Mouse (Mus musculus) neural tube, embryonic 13.5 days (tissue): ENCODE measurements around the gene Hspa4. TPM values are rescaled to one million over a fixed set of nuclear protein-coding genes. Genes with fewer than 3 reads are reported as not detected.
"Not testable (repeated sequence)": the region's sequence is repeated elsewhere in the genome, so short reads cannot be mapped to it uniquely, and the experiment has no call there.

Source experiments
- ATAC-seq: fragments of 200-750 bp; cut with Nextera tagmentation; 2 replicates; pipeline ENCODE4 v1.8.0; 2017; ENCODE audit warnings: low read depth, mild to moderate bottlenecking, moderate TSS enrichment, moderate library complexity
- H3K27ac ChIP-seq: fragments of 300-500 bp; sonication (generic); replicated peaks from 2 replicates; pipeline ENCODE4 v1.5.1; 2015; ENCODE audit warnings: moderate library complexity, mild to moderate bottlenecking, inconsistent platforms
- H3K27me3 ChIP-seq: fragments of 300-500 bp; sonication (generic); 2 replicates; pipeline ENCODE4 v1.6.1; 2015; ENCODE audit warnings: mild to moderate bottlenecking, inconsistent platforms
- H3K36me3 ChIP-seq: fragments of 300-500 bp; sonication (generic); 2 replicates; pipeline ENCODE4 v1.6.1; 2015; ENCODE audit warnings: mild to moderate bottlenecking, inconsistent platforms
- H3K4me1 ChIP-seq: fragments of 300-500 bp; sonication (generic); replicated peaks from 2 replicates; pipeline ENCODE4 v1.6.1; 2015; ENCODE audit warnings: inconsistent platforms
- H3K4me2 ChIP-seq: fragments of 300-500 bp; sonication (generic); 2 replicates; pipeline ENCODE4 v1.6.1; 2015; ENCODE audit warnings: inconsistent platforms, mild to moderate bottlenecking, moderate library complexity
- H3K4me3 ChIP-seq: fragments of 300-500 bp; sonication (generic); 2 replicates; pipeline ENCODE4 v1.5.1; 2015; ENCODE audit warnings: mild to moderate bottlenecking, inconsistent platforms
- H3K9ac ChIP-seq: fragments of 300-500 bp; sonication (generic); 2 replicates; pipeline ENCODE4 v1.6.1; 2015; ENCODE audit warnings: moderate library complexity, mild to moderate bottlenecking, inconsistent platforms
- H3K9me3 ChIP-seq: fragments of 300-500 bp; sonication (generic); 2 replicates; pipeline ENCODE4 v1.6.1; 2016; ENCODE audit warnings: inconsistent platforms
- WGBS: fragments of 180-500 bp; shearing (Covaris S2); methylation state at CpG from one replicate; pipeline ENCODE4 v1.1.7; 2015; 5-methylcytosine and 5-hydroxymethylcytosine counted together
- polyA plus RNA-seq: library from polyadenylated mRNA; unstranded; fragments of >200 nt; fragmentation: Nextera tagmentation; extraction: Ambion mirVana; gene quantifications from 2 replicates; pipeline ENCODE4 v1.2.1, GENCODE M21; 2015

Hspa4 gene
- polyA plus RNA-seq, 1 experiment from 2014 or later: 56.1 TPM

DNA sequence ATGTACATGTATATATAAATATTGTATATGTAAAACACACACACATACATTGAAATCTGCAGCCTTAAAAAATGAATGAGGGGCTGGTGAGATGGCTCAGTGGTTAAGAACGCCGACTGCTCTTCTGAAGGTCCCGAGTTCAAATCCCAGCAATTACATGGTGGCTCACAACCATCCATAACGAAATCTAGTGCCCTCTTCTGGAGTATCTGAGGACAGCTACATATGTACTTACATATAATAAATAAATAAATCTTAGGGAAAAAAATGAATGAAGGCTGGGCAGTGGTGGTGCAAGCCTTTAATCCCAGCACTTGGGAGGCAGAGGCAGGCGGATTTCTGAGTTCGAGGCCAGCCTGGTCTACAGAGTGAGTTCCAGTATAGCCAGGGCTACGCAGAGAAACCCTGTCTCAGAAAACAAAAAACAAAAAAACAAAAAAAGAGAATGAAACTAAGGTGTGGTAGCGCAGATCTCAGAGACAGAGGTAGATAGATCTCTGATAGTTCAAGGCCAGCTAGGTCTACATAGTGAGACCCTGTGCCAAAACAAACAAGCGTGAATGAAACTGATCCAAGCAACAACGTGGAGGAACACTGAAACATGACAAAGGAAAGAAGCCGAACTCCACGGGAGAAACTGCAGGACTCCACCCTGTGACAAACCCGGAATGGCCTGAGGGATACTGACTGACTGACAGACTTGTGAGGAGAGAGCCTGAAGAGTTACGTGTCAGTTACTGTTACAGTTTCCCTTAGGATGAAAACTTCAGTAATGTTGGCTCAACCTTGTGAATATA lies 4.0 kb upstream of the Hspa4 start:
- H3K4me1 ChIP-seq: peaks cover 12% of the 10 kb centered on the region
- H3K9me3 ChIP-seq: no peaks in the 10 kb centered on the region
- no peak overlapping the region for H3K4me2 ChIP-seq
- H3K27me3 ChIP-seq: no peaks in the 10 kb centered on the region
- 85% methylated on average over 14 of the region's 14 CpGs for WGBS
- ATAC-seq: no peak
- H3K9ac ChIP-seq: no peak overlapping the region
- no peaks in the 10 kb centered on the region for H3K36me3 ChIP-seq
- no peak overlapping the region for H3K4me3 ChIP-seq
- H3K27ac ChIP-seq: no peak overlapping the region

DNA sequence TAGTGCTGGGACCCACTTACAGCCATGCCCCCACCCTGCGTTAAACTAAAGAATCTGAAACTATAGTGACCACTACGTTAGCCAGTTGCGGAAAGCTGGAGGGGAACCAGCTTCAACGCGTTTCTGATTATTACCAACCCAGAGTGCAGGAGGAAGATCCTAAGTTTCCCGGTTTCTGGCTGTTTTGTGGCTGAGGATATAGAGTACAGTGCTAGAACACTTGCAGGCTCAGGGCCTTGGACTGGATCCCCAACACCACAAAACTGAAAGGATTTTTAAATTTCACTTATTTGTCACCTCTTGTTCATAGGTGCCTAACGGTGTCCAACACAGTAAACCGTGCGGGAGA lies 884 bp upstream of the Hspa4 start:
- H3K36me3 ChIP-seq: no peaks in the 10 kb centered on the region
- H3K27me3 ChIP-seq: no peaks in the 10 kb centered on the region
- H3K27ac ChIP-seq: peak overlapping the region; percentile 96
- peak overlapping the region; percentile 77 for H3K9ac ChIP-seq
- no peak for ATAC-seq
- no peaks in the 10 kb centered on the region for H3K9me3 ChIP-seq
- 58% methylated on average over 9 of the region's 9 CpGs for WGBS
- peaks cover 39% of the 10 kb centered on the region for H3K4me1 ChIP-seq
- peak overlapping the region; percentile 100 for H3K4me3 ChIP-seq
- H3K4me2 ChIP-seq: peak overlapping the region; percentile 71

DNA sequence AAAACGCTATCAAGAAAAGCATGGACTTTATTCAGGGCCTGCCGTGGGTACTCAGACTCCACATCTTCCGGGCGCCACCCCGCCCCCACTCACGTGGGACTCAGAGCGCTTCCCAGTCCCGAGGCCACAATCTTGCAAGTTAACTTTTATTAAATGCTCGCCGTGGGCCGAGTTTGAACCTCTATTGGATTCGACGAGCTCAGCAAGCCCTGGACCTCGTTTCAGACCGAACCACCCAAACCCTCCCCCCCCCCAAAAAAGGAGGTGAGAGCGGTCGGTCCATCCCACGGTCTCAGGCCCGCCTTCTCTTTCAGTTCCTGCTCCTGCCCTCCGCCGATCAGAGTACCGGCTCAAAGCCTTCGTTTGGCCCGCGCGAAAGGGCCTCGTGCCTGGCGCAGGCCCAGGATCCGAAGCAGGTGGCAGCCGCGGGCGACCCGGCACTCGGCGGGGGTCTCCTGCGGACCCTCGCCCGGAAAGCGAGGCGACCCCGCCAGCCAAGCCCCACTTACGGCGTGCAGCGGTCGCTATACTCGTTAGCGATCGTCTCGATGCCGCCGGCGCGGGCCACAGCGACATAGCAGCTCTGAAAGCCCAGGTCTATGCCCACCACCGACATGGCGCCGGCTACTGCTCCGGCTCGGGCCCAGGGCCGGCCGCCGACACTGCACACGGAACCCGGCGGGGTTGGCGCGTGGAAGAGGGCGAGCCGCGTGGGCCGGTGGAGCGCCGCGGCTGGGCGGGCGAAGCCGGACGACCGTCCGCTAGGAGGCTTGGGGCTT lies 517 bp downstream of the Hspa4 start:
- no peaks in the 10 kb centered on the region for H3K9me3 ChIP-seq
- peak overlapping the region; percentile 100 for H3K4me3 ChIP-seq
- H3K4me1 ChIP-seq: peaks cover 46% of the 10 kb centered on the region
- peak overlapping the region; percentile 96 for H3K27ac ChIP-seq
- no peaks in the 10 kb centered on the region for H3K36me3 ChIP-seq
- WGBS: under 1% methylated on average over 79 of the region's 80 CpGs
- H3K27me3 ChIP-seq: no peaks in the 10 kb centered on the region
- peak overlapping the region; percentile 91 for H3K4me2 ChIP-seq
- peak; percentile 82 for ATAC-seq
- H3K9ac ChIP-seq: peak overlapping the region; percentile 99

DNA sequence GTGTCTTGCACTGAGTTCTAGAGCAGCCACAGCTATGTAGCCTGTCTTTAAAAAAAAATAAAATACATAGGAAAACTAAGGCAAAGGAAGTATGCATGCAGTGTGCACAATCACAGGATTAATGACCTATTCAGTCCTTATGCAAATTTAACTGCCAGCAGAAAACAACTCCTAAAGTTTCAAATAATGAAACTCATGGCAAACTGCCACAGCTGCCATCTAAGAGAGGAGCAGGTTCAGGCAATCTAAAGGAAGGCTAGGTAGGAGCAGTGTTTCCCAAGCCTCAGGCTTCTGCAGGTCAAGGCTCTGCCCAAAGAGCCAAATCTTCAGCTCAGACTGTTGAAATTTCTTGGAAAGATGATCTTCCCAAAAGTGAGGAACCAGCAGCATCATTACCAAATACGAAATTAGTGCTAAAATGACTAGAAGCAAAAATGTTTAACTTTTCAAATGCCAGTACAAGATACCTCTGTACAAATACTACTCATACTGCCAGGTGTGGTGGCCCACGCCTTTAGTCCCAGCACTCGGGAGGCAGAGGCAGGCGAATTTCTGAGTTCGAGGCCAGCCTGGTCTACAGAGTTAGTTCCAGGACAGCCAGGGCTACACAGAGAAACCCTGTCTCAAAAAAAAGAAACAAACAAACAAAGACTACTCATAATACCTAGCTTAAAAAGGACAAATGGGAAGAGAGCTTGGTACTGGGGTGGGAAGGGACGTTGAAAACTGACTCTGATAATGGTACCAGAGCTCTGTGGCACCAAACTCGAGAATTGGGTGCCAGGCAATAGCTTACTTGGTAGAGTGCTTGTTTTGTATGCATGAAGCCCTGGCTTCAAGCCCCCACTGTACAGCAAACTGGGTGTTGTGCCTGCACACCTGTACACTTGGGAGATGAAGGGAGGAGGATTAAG lies 2.1 kb downstream of the Hspa4 start:
- H3K4me1 ChIP-seq: peaks cover 50% of the 10 kb centered on the region
- no peak for ATAC-seq
- WGBS: 89% methylated on average over 7 of the region's 7 CpGs
- no peaks in the 10 kb centered on the region for H3K9me3 ChIP-seq
- peaks cover under 1% of the 10 kb centered on the region; the same call in 1 of the 2 replicates for H3K36me3 ChIP-seq
- H3K4me2 ChIP-seq: peak overlapping the region; percentile 91
- no peaks in the 10 kb centered on the region for H3K27me3 ChIP-seq
- H3K4me3 ChIP-seq: peak overlapping the region; percentile 100
- H3K27ac ChIP-seq: no peak overlapping the region
- H3K9ac ChIP-seq: peak overlapping the region; percentile 99; the same call in 1 of the 2 replicates

DNA sequence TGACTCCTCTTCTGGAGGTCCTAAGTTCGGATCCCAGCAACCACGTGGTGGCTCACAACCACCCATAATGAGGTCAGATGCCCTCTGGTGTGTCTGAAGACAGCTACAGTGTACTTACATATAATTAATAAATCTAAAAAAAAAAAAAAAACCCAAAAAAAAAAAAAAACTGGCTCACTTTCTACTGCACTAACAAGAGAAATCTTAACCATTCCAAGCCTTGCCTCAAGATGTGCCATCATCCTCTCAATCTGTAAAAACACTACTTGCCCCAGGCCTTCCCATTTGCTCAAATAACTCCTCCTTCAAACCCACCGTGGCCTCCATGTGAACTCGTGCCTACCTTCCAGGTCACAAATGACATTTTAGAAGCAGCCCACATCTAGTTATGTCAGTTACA lies 3.4 kb downstream of the Hspa4 start:
- H3K4me3 ChIP-seq: no peak overlapping the region
- no peaks in the 10 kb centered on the region for H3K9me3 ChIP-seq
- no peak overlapping the region for H3K9ac ChIP-seq
- 82% methylated on average over 4 of the region's 4 CpGs for WGBS
- H3K4me1 ChIP-seq: peaks cover 50% of the 10 kb centered on the region
- ATAC-seq: no peak
- H3K36me3 ChIP-seq: peaks cover 8% of the 10 kb centered on the region
- H3K27ac ChIP-seq: no peak overlapping the region
- no peaks in the 10 kb centered on the region for H3K27me3 ChIP-seq
- no peak overlapping the region for H3K4me2 ChIP-seq

DNA sequence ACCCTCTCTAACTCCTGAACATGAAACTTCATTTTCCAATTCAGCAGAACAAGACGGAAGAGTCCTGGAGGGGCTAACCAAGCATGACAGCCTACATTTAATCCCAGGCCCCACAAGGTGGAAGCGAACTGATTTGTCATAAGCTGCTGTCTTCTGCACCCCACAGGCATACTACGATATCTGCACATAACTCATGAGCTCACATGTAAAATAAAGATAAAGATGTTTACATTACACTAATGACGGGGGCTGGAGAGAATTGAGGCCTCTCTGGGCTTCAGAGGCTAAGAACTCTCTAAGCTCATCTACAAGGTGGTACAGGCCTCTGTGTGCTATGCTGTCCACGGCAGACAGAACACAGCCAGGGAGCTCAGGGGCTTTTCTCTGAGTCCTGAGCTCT lies 5.8 kb downstream of the Hspa4 start:
- WGBS: 91% methylated on average over 5 of the region's 5 CpGs
- no peaks in the 10 kb centered on the region for H3K27me3 ChIP-seq
- no peak overlapping the region for H3K27ac ChIP-seq

DNA sequence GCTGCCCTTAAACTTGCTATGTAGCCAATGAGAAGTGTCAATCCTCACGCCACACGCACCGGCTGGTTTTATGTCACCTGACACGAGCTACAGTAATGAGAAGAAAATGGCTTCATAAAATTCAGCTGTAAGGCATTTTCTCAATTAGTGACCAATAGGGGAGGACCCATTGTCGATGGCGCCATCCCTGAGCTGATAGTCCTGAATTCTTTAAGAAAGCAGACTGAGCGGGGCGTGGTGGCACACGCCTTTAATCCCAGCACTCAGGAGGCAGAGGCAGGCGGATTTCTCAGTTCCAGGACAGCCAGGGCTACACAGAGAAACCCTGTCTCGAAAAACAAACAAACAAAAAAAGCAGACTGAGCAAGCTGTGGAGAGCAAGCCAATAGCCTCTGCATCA lies 9.4 kb downstream of the Hspa4 start:
- H3K9ac ChIP-seq: no peak overlapping the region
- H3K4me3 ChIP-seq: no peak overlapping the region
- H3K27me3 ChIP-seq: no peaks in the 10 kb centered on the region
- H3K4me2 ChIP-seq: no peak overlapping the region
- H3K27ac ChIP-seq: no peak overlapping the region
- no peak for ATAC-seq
- no peaks in the 10 kb centered on the region for H3K9me3 ChIP-seq
- 90% methylated on average over 11 of the region's 11 CpGs for WGBS
- peaks cover 11% of the 10 kb centered on the region for H3K4me1 ChIP-seq
- H3K36me3 ChIP-seq: peaks cover 65% of the 10 kb centered on the region

More for the DNA sequence above, 5.8 kb downstream of the Hspa4 start:
- Histone ChIP-seq H3K9me3 (no peaks in the 10 kb centered on the region), H3K9ac (no peak overlapping the region), H3K4me1 (peaks cover 41% of the 10 kb centered on the region), H3K36me3 (peaks cover 29% of the 10 kb centered on the region), H3K4me3 (no peak overlapping the region), H3K4me2 (no peak overlapping the region)
- ATAC-seq: no peak

DNA sequence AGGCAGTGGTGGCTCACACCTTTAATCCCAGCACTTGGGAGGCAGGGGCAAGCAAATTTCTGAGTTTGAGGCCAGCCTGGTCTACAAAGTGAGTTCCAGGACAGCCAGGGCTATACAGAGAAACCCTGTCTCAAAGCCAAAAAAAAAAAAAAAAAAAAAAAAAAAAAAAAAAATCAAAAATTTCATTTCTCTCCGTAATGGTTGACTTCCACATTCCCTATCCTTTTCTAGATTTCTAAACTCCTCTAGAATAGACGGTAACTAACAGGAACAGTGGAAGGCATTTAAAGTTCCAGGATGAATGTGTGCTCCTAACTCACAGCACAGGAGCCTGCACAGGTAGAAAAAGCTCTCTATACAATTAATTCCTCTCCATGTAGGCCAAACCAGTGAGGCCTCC lies 10.1 kb downstream of the Hspa4 start:
- not testable (repeated sequence) for H3K27me3 ChIP-seq, H3K9me3 ChIP-seq, H3K9ac ChIP-seq, ATAC-seq, H3K27ac ChIP-seq, H3K4me3 ChIP-seq, H3K4me1 ChIP-seq, H3K4me2 ChIP-seq
- WGBS: 91% methylated on average over 2 of the region's 2 CpGs
- peaks cover 71% of the 10 kb centered on the region for H3K36me3 ChIP-seq

DNA sequence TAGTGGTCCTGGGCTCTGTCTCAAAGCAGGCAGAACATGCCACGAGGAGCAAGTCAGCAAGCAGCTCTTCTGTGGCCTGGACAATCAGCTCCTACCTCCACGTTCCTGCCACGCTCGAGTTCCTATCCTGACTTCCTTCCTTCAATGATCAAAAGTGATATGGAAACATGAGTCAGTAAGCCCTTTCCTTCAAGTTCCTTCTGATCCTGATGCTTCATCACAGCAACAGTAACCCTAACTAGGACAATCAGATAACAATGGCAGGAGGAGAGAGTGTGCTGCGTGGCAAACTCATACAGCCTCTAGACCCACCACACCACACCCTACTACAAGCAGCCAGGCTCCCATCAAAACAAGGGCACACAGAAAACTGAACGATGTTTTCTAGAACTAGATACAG lies 14.4 kb downstream of the Hspa4 start:
- H3K27me3 ChIP-seq: no peaks in the 10 kb centered on the region
- no peak for ATAC-seq
- H3K4me1 ChIP-seq: no peaks in the 10 kb centered on the region
- no peak overlapping the region for H3K4me2 ChIP-seq
- no peaks in the 10 kb centered on the region for H3K9me3 ChIP-seq
- WGBS: 97% methylated on average over 6 of the region's 6 CpGs
- peaks cover 92% of the 10 kb centered on the region for H3K36me3 ChIP-seq
- H3K9ac ChIP-seq: no peak overlapping the region
- no peak overlapping the region for H3K27ac ChIP-seq
- H3K4me3 ChIP-seq: no peak overlapping the region

DNA sequence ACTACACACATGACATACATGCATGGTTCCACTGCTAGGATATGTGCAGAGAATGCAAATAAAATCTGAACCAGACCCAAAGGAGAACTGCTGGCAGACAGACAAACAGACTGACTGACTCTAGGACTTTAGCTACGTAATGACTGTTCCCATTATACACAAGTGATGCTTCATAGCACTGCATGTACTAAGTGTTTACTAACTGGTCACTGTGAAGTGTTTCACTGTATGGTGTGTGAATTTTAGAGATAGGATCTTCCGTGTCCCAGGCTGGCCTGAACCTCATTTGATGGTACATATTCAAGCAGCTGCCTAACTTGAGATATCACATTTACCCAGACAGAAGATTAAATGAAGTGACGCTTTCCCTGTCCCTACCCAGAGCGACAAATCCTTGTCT lies 21.8 kb downstream of the Hspa4 start:
- Histone ChIP-seq H3K27ac (no peak overlapping the region), H3K4me3 (no peak overlapping the region), H3K36me3 (peaks cover 66% of the 10 kb centered on the region), H3K27me3 (no peaks in the 10 kb centered on the region), H3K4me1 (no peaks in the 10 kb centered on the region), H3K9me3 (no peaks in the 10 kb centered on the region), H3K4me2 (no peak overlapping the region), H3K9ac (no peak overlapping the region)
- no peak for ATAC-seq
- 94% methylated on average over 4 of the region's 4 CpGs for WGBS

DNA sequence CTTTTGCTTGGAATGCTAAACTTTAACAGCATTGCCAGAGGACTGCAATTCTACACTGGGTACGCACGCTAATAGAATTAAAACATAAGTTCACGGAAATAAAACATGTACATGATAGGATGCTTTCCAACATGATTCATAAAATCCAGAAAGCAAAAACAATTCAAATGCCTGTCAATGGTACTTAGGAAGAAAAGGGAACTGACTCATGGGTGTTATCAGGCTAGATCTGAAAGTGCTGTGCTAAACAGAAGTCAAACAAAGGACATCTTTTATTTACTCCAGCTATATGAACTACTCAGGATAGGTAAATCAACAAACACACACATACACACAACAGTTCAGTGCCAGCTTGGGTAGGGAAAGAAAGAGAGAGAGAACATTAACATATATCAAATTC lies 24.9 kb downstream of the Hspa4 start:
- Histone ChIP-seq H3K27me3 (no peaks in the 10 kb centered on the region), H3K27ac (no peak overlapping the region), H3K36me3 (peaks cover 71% of the 10 kb centered on the region), H3K9ac (no peak overlapping the region), H3K4me1 (no peaks in the 10 kb centered on the region), H3K4me2 (no peak overlapping the region), H3K9me3 (no peaks in the 10 kb centered on the region), H3K4me3 (no peak overlapping the region)
- no peak for ATAC-seq
- WGBS: 97% methylated on average over 3 of the region's 3 CpGs

DNA sequence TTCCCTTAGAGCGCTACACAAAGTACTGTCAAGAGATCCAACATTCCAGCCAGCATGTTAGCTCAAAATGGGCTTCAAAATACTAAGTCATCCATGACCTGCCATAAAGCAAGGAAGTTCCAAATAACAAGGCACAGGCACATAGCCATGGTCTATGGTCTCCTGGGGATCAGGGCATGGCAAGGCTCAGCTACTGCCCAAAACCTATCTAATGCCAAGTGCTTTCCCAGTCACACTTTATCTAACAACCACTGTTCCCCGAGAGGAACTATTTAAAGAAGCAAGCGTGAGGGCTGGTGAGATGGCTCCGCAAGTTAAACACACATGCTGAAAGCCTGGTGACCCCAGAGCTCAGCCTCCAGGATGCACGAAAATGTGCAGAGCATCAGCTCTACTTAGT lies 26.9 kb downstream of the Hspa4 start:
- H3K9ac ChIP-seq: no peak overlapping the region
- H3K27me3 ChIP-seq: no peaks in the 10 kb centered on the region

More for the DNA sequence above, 26.9 kb downstream of the Hspa4 start:
- ATAC-seq: no peak
- no peak overlapping the region for H3K4me3 ChIP-seq
- no peak overlapping the region for H3K27ac ChIP-seq
- no peak overlapping the region for H3K4me2 ChIP-seq
- no peaks in the 10 kb centered on the region for H3K4me1 ChIP-seq
- WGBS: 96% methylated on average over 5 of the region's 5 CpGs
- no peaks in the 10 kb centered on the region for H3K9me3 ChIP-seq
- H3K36me3 ChIP-seq: peaks cover 78% of the 10 kb centered on the region
